Comparison of ENCODE assay signal across 10 mouse cellular contexts in the genomic region with DNA sequence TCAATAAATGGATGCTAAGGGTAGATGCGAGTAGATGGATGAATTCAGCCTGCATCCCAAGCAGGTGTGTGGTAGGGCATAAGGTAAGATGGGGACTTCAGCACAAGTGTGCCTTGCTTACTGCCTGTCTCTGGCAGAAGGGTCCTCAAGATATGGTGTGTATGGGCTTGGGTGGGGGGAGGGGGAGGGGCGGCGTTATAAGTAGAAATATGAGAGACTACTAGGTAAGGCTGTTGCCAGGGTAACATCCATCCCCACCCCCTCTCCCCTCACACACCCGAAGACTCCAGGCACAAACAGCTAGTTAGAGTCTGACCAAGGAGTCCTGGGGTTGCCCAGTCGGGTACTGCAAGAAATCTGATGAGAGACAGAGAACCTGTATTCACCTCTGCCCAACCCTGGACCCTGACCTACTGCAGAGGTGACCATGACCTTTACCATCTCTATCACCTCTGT.
DNase-seq lines count a peak whose midpoint lies in the region; ATAC-seq and TF ChIP-seq lines count a peak whose summit lies in the region.
"Had no signal": no experiment of that assay in that cellular context is flagged by ENCODE, and none has a peak within 500 bp of the region (broad histone marks: within the 10 kb centered on the region; RNA-seq: fewer than 3 reads in every experiment).

No protein-coding gene starts in this region.

- DNase-seq in heart, postnatal 0 days (ENCODE audit: low spot score): no peak
- no peak for DNase-seq in heart, postnatal 36 days
- no peak for DNase-seq in hindbrain, postnatal 0 days (ENCODE audit: low spot score)
- no peak for DNase-seq in midbrain, postnatal 0 days (ENCODE audit: low spot score)
- no peak for DNase-seq in urinary bladder, postnatal 4 days (ENCODE audit: low spot score in 2 of 2)
- DNase-seq: kidney, adult 2 months had no signal

- TF ChIP-seq CTCF in heart, postnatal 0 days (IDR thresholded peaks at IDR 0.05; ENCODE audit: low read depth): no peak
- no peak for TF ChIP-seq CTCF in hindbrain, postnatal 0 days (IDR thresholded peaks at IDR 0.05; ENCODE audit: low read depth)
- no peak for TF ChIP-seq CTCF in midbrain, postnatal 0 days (IDR thresholded peaks at IDR 0.05)

- no peak overlapping the region for H3K27ac ChIP-seq in heart, postnatal 0 days (ENCODE audit: low read depth)
- peak overlapping the region; percentile 68 for H3K27ac ChIP-seq in embryonic facial prominence, embryonic 13.5 days
- H3K27ac ChIP-seq in hindbrain, postnatal 0 days: 0 out of 2 replicates have a peak overlapping the region, but pooled peaks have one; percentile 26
- no peak overlapping the region for H3K27ac ChIP-seq in midbrain, postnatal 0 days (ENCODE audit: low read depth, low read length)
- H3K27ac ChIP-seq: liver, embryonic 15.5 days had no signal

- 0 out of 2 replicates have a peak, but pooled peaks cover 13% of the 10 kb centered on the region for H3K27me3 ChIP-seq in heart, postnatal 0 days (ENCODE audit: control insufficient read depth, insufficient read depth, low read length)
- H3K27me3 ChIP-seq in embryonic facial prominence, embryonic 13.5 days: no peaks in the 10 kb centered on the region
- H3K27me3 ChIP-seq in hindbrain, postnatal 0 days (ENCODE audit: insufficient read depth, low read length): no peaks in the 10 kb centered on the region
- H3K27me3 ChIP-seq in midbrain, postnatal 0 days (ENCODE audit: insufficient read depth, low read length): 0 out of 2 replicates have a peak, but pooled peaks cover 4% of the 10 kb centered on the region

- peak; percentile 14; the same call in 1 of the 2 replicates for ATAC-seq in heart, postnatal 0 days (ENCODE audit: insufficient read depth, low read depth)
- peak; percentile 27; the same call in 1 of the 2 replicates for ATAC-seq in embryonic facial prominence, embryonic 13.5 days (ENCODE audit: insufficient number of reproducible peaks, insufficient read depth, low FRiP score, low TSS enrichment, low read depth)
- peak; percentile 80 for ATAC-seq in hindbrain, postnatal 0 days
- ATAC-seq in midbrain, postnatal 0 days (ENCODE audit: low FRiP score): peak; percentile 77
- ATAC-seq in frontal cortex, adult (ENCODE audit: low TSS enrichment): no peak
- no peak for ATAC-seq in granulocyte monocyte progenitor cell, adult 5-6 weeks (replicated peaks; ENCODE audit: poor library complexity, severe bottlenecking)

- no peak for TF ChIP-seq EP300 in heart, postnatal 0 days (IDR thresholded peaks at IDR 0.05; ENCODE audit: low read depth)

- no peaks in the 10 kb centered on the region for H3K9me3 ChIP-seq in heart, postnatal 0 days (replicated peaks; ENCODE audit: control insufficient read depth, low read length)
- no peaks in the 10 kb centered on the region for H3K9me3 ChIP-seq in embryonic facial prominence, embryonic 13.5 days
- H3K9me3 ChIP-seq in hindbrain, postnatal 0 days (ENCODE audit: low read length): no peaks in the 10 kb centered on the region
- H3K9me3 ChIP-seq in midbrain, postnatal 0 days (ENCODE audit: low read length): no peaks in the 10 kb centered on the region
- H3K9me3 ChIP-seq: liver, embryonic 15.5 days had no signal

- peak overlapping the region; percentile 62 for H3K4me2 ChIP-seq in heart, postnatal 0 days (ENCODE audit: low read depth, low read length)
- H3K4me2 ChIP-seq in embryonic facial prominence, embryonic 13.5 days: peak overlapping the region; percentile 82
- H3K4me2 ChIP-seq in hindbrain, postnatal 0 days (ENCODE audit: low read depth, low read length): peak overlapping the region; percentile 89
- peak overlapping the region; percentile 84 for H3K4me2 ChIP-seq in midbrain, postnatal 0 days (ENCODE audit: low read depth, low read length, poor library complexity, severe bottlenecking)

- no peaks in the 10 kb centered on the region for H3K36me3 ChIP-seq in heart, postnatal 0 days (replicated peaks; ENCODE audit: control insufficient read depth, insufficient read depth, low read length)
- H3K36me3 ChIP-seq in embryonic facial prominence, embryonic 13.5 days: no peaks in the 10 kb centered on the region
- no peaks in the 10 kb centered on the region for H3K36me3 ChIP-seq in hindbrain, postnatal 0 days (ENCODE audit: insufficient read depth, low read length)
- H3K36me3 ChIP-seq in midbrain, postnatal 0 days (ENCODE audit: insufficient read depth, low read length): no peaks in the 10 kb centered on the region
- H3K36me3 ChIP-seq: liver, embryonic 15.5 days had no signal

- H3K4me1 ChIP-seq in heart, postnatal 0 days (ENCODE audit: control insufficient read depth, insufficient read depth): no peaks in the 10 kb centered on the region
- H3K4me1 ChIP-seq in embryonic facial prominence, embryonic 13.5 days: peaks cover 11% of the 10 kb centered on the region
- H3K4me1 ChIP-seq in hindbrain, postnatal 0 days (ENCODE audit: insufficient read depth, low read length): peaks cover 10% of the 10 kb centered on the region; the same call in 1 of the 2 replicates
- H3K4me1 ChIP-seq in midbrain, postnatal 0 days (ENCODE audit: insufficient read depth, low read length): peaks cover 4% of the 10 kb centered on the region; the same call in 1 of the 2 replicates
- H3K4me1 ChIP-seq: liver, embryonic 15.5 days had no signal

- intact Hi-C loops in heart, postnatal 36 days (cut with DNase I): no loop called here

- WGBS in heart, postnatal 0 days: 31% methylated on average over 5 of the region's 5 CpGs
- 26% methylated on average over 5 of the region's 5 CpGs for WGBS in embryonic facial prominence, embryonic 13.5 days
- WGBS in hindbrain, postnatal 0 days: 36% methylated on average over 5 of the region's 5 CpGs
- 27% methylated on average over 5 of the region's 5 CpGs for WGBS in midbrain, postnatal 0 days

- H3K4me3 ChIP-seq in heart, postnatal 0 days (ENCODE audit: low read depth, low read length): peak overlapping the region; percentile 37; the same call in 1 of the 2 replicates
- H3K4me3 ChIP-seq in embryonic facial prominence, embryonic 13.5 days: peak overlapping the region; percentile 47
- peak overlapping the region; percentile 43 for H3K4me3 ChIP-seq in hindbrain, postnatal 0 days (ENCODE audit: low read length)
- H3K4me3 ChIP-seq in midbrain, postnatal 0 days (ENCODE audit: low read depth, low read length): peak overlapping the region; percentile 45; the same call in 1 of the 2 replicates
- H3K4me3 ChIP-seq: liver, embryonic 15.5 days had no signal

- no peak overlapping the region for H3K9ac ChIP-seq in heart, postnatal 0 days (replicated peaks; ENCODE audit: low read depth, low read length)
- H3K9ac ChIP-seq in embryonic facial prominence, embryonic 13.5 days: peak overlapping the region; percentile 72; the same call in 1 of the 2 replicates
- peak overlapping the region; percentile 48 for H3K9ac ChIP-seq in hindbrain, postnatal 0 days (replicated peaks; ENCODE audit: low read length)
- H3K9ac ChIP-seq in midbrain, postnatal 0 days (replicated peaks; ENCODE audit: low read length, poor library complexity, severe bottlenecking): peak overlapping the region; percentile 63
- H3K9ac ChIP-seq: liver, embryonic 15.5 days had no signal

Comparison
In these comparisons a context has a peak if more than half of its experiments do, and no peak if none do; other contexts are left out.
1. ATAC-seq: peak in heart, postnatal 0 days (single experiment), embryonic facial prominence, embryonic 13.5 days (single experiment), hindbrain, postnatal 0 days (single experiment) and midbrain, postnatal 0 days (single experiment); none in frontal cortex, adult (single experiment) and granulocyte monocyte progenitor cell, adult 5-6 weeks (single experiment).
2. H3K27ac ChIP-seq: peak in embryonic facial prominence, embryonic 13.5 days (single experiment) and hindbrain, postnatal 0 days (single experiment); none in heart, postnatal 0 days (single experiment) and midbrain, postnatal 0 days (single experiment).
3. Peak in every context shown above with its lines, with median percentiles within 50 percentile points of each other: H3K4me2 ChIP-seq and H3K4me3 ChIP-seq.